Mouse (Mus musculus): Measurements from ENCODE around the gene Zxdc. TPM values are rescaled to one million over a fixed set of nuclear protein-coding genes. Genes with fewer than 3 reads are reported as not detected.

The Zxdc gene
- polyA plus RNA-seq, 1 experiment from 2014 or later: 5.4 TPM

Other genes starting within 250 kb of the Zxdc start
- gene Vmn1r51, start 246.9 kb upstream of the Zxdc start, polyA plus RNA-seq (2015; fragmentation: Nextera tagmentation; extraction: Ambion mirVana): not detected in 2 replicates
- not detected in 2 replicates for gene Vmn1r52, start 194.7 kb upstream of the Zxdc start, polyA plus RNA-seq (2015; fragmentation: Nextera tagmentation; extraction: Ambion mirVana)
- gene V1ra8, start 166.7 kb upstream of the Zxdc start, polyA plus RNA-seq (2015; fragmentation: Nextera tagmentation; extraction: Ambion mirVana): not detected in 2 replicates
- gene Vmn1r53, start 145.1 kb upstream of the Zxdc start, polyA plus RNA-seq (2015; fragmentation: Nextera tagmentation; extraction: Ambion mirVana): 0.14 TPM in 1 of 2 replicates, not detected in the other
- gene Vmn1r54, start 123.2 kb upstream of the Zxdc start, polyA plus RNA-seq (2015; fragmentation: Nextera tagmentation; extraction: Ambion mirVana): not detected in 2 replicates
- not detected in 2 replicates for gene BC048671, start 68.3 kb upstream of the Zxdc start, polyA plus RNA-seq (2015; fragmentation: Nextera tagmentation; extraction: Ambion mirVana)
- gene Chst13, start 44.3 kb upstream of the Zxdc start, polyA plus RNA-seq (2015; fragmentation: Nextera tagmentation; extraction: Ambion mirVana): 0.20 and 0.54 TPM in 2 replicates
- 0.05 and 0.48 TPM in 2 replicates for gene Uroc1, start 36.2 kb upstream of the Zxdc start, polyA plus RNA-seq (2015; fragmentation: Nextera tagmentation; extraction: Ambion mirVana)
- 0.60 and 0.82 TPM in 2 replicates for gene Cfap100, start 59.3 kb downstream of the Zxdc start, polyA plus RNA-seq (2015; fragmentation: Nextera tagmentation; extraction: Ambion mirVana)
- gene Klf15, start 93.1 kb downstream of the Zxdc start, polyA plus RNA-seq (2015; fragmentation: Nextera tagmentation; extraction: Ambion mirVana): 17.4 and 21.3 TPM in 2 replicates
- gene Aldh1l1, start 116.9 kb downstream of the Zxdc start, polyA plus RNA-seq (2015; fragmentation: Nextera tagmentation; extraction: Ambion mirVana): 2.4 and 4.7 TPM in 2 replicates
- gene Slc41a3, start 235.2 kb downstream of the Zxdc start, polyA plus RNA-seq (2015; fragmentation: Nextera tagmentation; extraction: Ambion mirVana): 7.7 and 9.4 TPM in 2 replicates

All from lung, embryonic 16.5 days (tissue).